Mouse (Mus musculus): ENCODE measurements around the gene Tvp23b. TPM values are rescaled to one million over a fixed set of nuclear protein-coding genes. Genes with fewer than 3 reads are reported as not detected.

Gene Tvp23b
- polyA plus RNA-seq, 1 experiment from 2014 or later = 52.7 TPM

Other genes with a start within 250 kb of the Tvp23b start
- 14.2 and 16.8 TPM in 2 replicates for gene Lrrc75a, start 230.9 kb upstream of the Tvp23b start, polyA plus RNA-seq (2014; fragmentation: Nextera tagmentation; extraction: Ambion mirVana)
- gene Mmgt2, start 230.8 kb upstream of the Tvp23b start, polyA plus RNA-seq (2014; fragmentation: Nextera tagmentation; extraction: Ambion mirVana) = 44.4 and 49.9 TPM in 2 replicates
- gene Zfp287, start 147.6 kb upstream of the Tvp23b start, polyA plus RNA-seq (2014; fragmentation: Nextera tagmentation; extraction: Ambion mirVana) = 11.6 and 11.9 TPM in 2 replicates
- gene Gm10428, start 126.4 kb upstream of the Tvp23b start, polyA plus RNA-seq (2014; fragmentation: Nextera tagmentation; extraction: Ambion mirVana) = not detected in 2 replicates
- 34.3 and 36.2 TPM in 2 replicates for gene Zfp286, start 90.0 kb upstream of the Tvp23b start, polyA plus RNA-seq (2014; fragmentation: Nextera tagmentation; extraction: Ambion mirVana)
- gene Trim16, start 59.2 kb upstream of the Tvp23b start, polyA plus RNA-seq (2014; fragmentation: Nextera tagmentation; extraction: Ambion mirVana) = 6.2 and 6.5 TPM in 2 replicates
- gene Fbxw10, start 32.4 kb upstream of the Tvp23b start, polyA plus RNA-seq (2014; fragmentation: Nextera tagmentation; extraction: Ambion mirVana) = 0.32 and 1.1 TPM in 2 replicates
- not detected in 2 replicates for gene Cdrt4, start 71.7 kb downstream of the Tvp23b start, polyA plus RNA-seq (2014; fragmentation: Nextera tagmentation; extraction: Ambion mirVana)
- gene Tekt3, start 182.2 kb downstream of the Tvp23b start, polyA plus RNA-seq (2014; fragmentation: Nextera tagmentation; extraction: Ambion mirVana) = not detected in 2 replicates
- gene Pmp22, start 249.5 kb downstream of the Tvp23b start, polyA plus RNA-seq (2014; fragmentation: Nextera tagmentation; extraction: Ambion mirVana) = 48.2 and 49.8 TPM in 2 replicates

All from embryonic facial prominence, embryonic 11.5 days (tissue).